ENCODE assay signal across 18 mouse cellular contexts in genomic region chr11:11689701-11690058, GRCm38 (mm10). TPM values are rescaled to one million over a fixed set of nuclear protein-coding genes. Genes with fewer than 3 reads are reported as not detected.
DNase-seq lines count a peak whose midpoint lies in the region; ATAC-seq and TF ChIP-seq lines count a peak whose summit lies in the region.
"Had no signal": no experiment of that assay in that cellular context is flagged by ENCODE, and none has a peak within 500 bp of the region (broad histone marks: within the 10 kb centered on the region; RNA-seq: fewer than 3 reads in every experiment).

No protein-coding gene starts in this region.

- TF ChIP-seq RAD21 in CH12.LX (IDR thresholded peaks at IDR 0.05; ENCODE audit: low read depth, low read length) = no peak; the same call in 1 of the 2 replicates

- no peak overlapping the region for H3K9ac ChIP-seq in heart, embryonic 15.5 days
- peak overlapping the region; percentile 99 for H3K9ac ChIP-seq in CH12.LX (ENCODE audit: insufficient read depth, low read depth)
- peak overlapping the region; percentile 49 for H3K9ac ChIP-seq in liver, postnatal 0 days (replicated peaks)
- H3K9ac ChIP-seq: embryonic facial prominence, embryonic 12.5 days; forebrain, embryonic 13.5 days; limb, embryonic 15.5 days; midbrain, embryonic 12.5 days had no signal

- H3K9me3 ChIP-seq in heart, embryonic 15.5 days (replicated peaks) = no peaks in the 10 kb centered on the region
- peaks cover 19% of the 10 kb centered on the region for H3K9me3 ChIP-seq in CH12.LX (replicated peaks; ENCODE audit: low read length)
- no peaks in the 10 kb centered on the region for H3K9me3 ChIP-seq in liver, postnatal 0 days (ENCODE audit: low read length)
- H3K9me3 ChIP-seq: embryonic facial prominence, embryonic 12.5 days; forebrain, embryonic 13.5 days; heart, embryonic 10.5 days; limb, embryonic 15.5 days; midbrain, embryonic 12.5 days had no signal

- intact Hi-C loops in left cerebral cortex, adult 2 months (cut with DNase I) = no loop called here

- no peak for DNase-seq in heart, postnatal 4 days
- no peak for DNase-seq in CH12.LX (ENCODE audit: extremely low read depth)
- no peak for DNase-seq in liver, postnatal 0 days
- DNase-seq in left cerebral cortex, adult 2 months (ENCODE audit: extremely low spot score in 1 of 2, low spot score in 2 of 2) = no peak
- no peak for DNase-seq in right cerebral cortex, postnatal 4 days
- DNase-seq: adrenal gland, adult 2 months; cerebellum, adult 2 months; cerebellum, postnatal 25 days; heart, postnatal 10 days; kidney, adult 18-20 months; left cerebral cortex, postnatal 4 days had no signal

- no peak overlapping the region for H3K4me2 ChIP-seq in heart, embryonic 15.5 days
- peak overlapping the region; percentile 5; the same call in 1 of the 2 replicates for H3K4me2 ChIP-seq in CH12.LX (ENCODE audit: insufficient read depth, low read depth, poor library complexity, severe bottlenecking)
- H3K4me2 ChIP-seq in liver, postnatal 0 days (ENCODE audit: low read depth, low read length) = peak overlapping the region; percentile 84
- H3K4me2 ChIP-seq: embryonic facial prominence, embryonic 12.5 days; forebrain, embryonic 13.5 days; limb, embryonic 15.5 days; midbrain, embryonic 12.5 days had no signal

- H3K27ac ChIP-seq in heart, embryonic 15.5 days = no peak overlapping the region
- H3K27ac ChIP-seq in CH12.LX (ENCODE audit: insufficient read depth, low read depth) = peak overlapping the region; percentile 90
- H3K27ac ChIP-seq in brown adipose tissue, adult 24 weeks (replicated peaks; ENCODE audit: low read depth, low read length) = peak overlapping the region; percentile 26; the same call in 1 of the 2 replicates
- peak overlapping the region; percentile 87 for H3K27ac ChIP-seq in liver, postnatal 0 days (ENCODE audit: low read depth)
- no peak overlapping the region for H3K27ac ChIP-seq in left cerebral cortex, adult 2 months
- H3K27ac ChIP-seq: embryonic facial prominence, embryonic 12.5 days; forebrain, embryonic 13.5 days; heart, embryonic 10.5 days; limb, embryonic 15.5 days; midbrain, embryonic 12.5 days had no signal

- in situ Hi-C loops in CH12.LX (cut with MboI; ENCODE audit: low pct_ligation_motif_present, low pct_unique_long_range_greater_than_20kb, low sequenced_read_pairs) = loop anchor here (10.0 to 25.0 kb wide), 2 partner anchors 125 to 273 kb away; no protein-coding TSS in a partner anchor

- ATAC-seq in heart, embryonic 15.5 days (replicated peaks; ENCODE audit: insufficient number of reproducible peaks, insufficient read depth, low FRiP score, low read depth) = no peak
- ATAC-seq in liver, postnatal 0 days = no peak
- ATAC-seq: forebrain, embryonic 13.5 days had no signal

- no peak; the same call in 1 of the 2 replicates for TF ChIP-seq EP300 in CH12.LX (IDR thresholded peaks at IDR 0.05; ENCODE audit: low read length)
- no peak for TF ChIP-seq EP300 in liver, postnatal 0 days (IDR thresholded peaks at IDR 0.05; ENCODE audit: low read depth)

- H3K4me1 ChIP-seq in heart, embryonic 15.5 days (replicated peaks) = peaks cover 14% of the 10 kb centered on the region
- peaks cover 17 to 49% of the 10 kb centered on the region in 2 experiments for H3K4me1 ChIP-seq in CH12.LX (ENCODE audit: control insufficient read depth in 1 of 2, insufficient read depth in 2 of 2)
- H3K4me1 ChIP-seq in brown adipose tissue, adult 24 weeks (ENCODE audit: control insufficient read depth, insufficient read depth, insufficient read length, low read length) = no peaks in the 10 kb centered on the region
- peaks cover 32% of the 10 kb centered on the region for H3K4me1 ChIP-seq in liver, postnatal 0 days (ENCODE audit: insufficient read depth)

- H3K4me3 ChIP-seq in heart, embryonic 15.5 days = peak overlapping the region; percentile 8; the same call in 1 of the 2 replicates
- peak overlapping the region in 2 of 3 experiments; percentile 44 to 53 for H3K4me3 ChIP-seq in CH12.LX (replicated peaks in 1 of 3; ENCODE audit: low read depth in 2 of 3, low read length in 2 of 3, poor library complexity in 1 of 3)
- H3K4me3 ChIP-seq in brown adipose tissue, adult 24 weeks (ENCODE audit: insufficient read depth, low read depth, low read length) = no peak overlapping the region
- H3K4me3 ChIP-seq in liver, postnatal 0 days (ENCODE audit: low read depth, low read length) = peak overlapping the region; percentile 74
- H3K4me3 ChIP-seq in left cerebral cortex, adult 2 months = no peak overlapping the region
- H3K4me3 ChIP-seq: embryonic facial prominence, embryonic 12.5 days; forebrain, embryonic 13.5 days; heart, embryonic 10.5 days; limb, embryonic 15.5 days; midbrain, embryonic 12.5 days had no signal

- H3K79me2 ChIP-seq in CH12.LX (replicated peaks; ENCODE audit: control insufficient read depth, extremely low read depth, insufficient read depth, poor library complexity, severe bottlenecking) = peaks cover 27% of the 10 kb centered on the region

- no peak for TF ChIP-seq CTCF in CH12.LX (conservative IDR thresholded peaks at IDR 0.05 in 1 of 2, IDR thresholded peaks at IDR 0.05 in 1 of 2; ENCODE audit: low read depth in 2 of 2, low read length in 2 of 2)
- no peak for TF ChIP-seq CTCF in liver, postnatal 0 days (IDR thresholded peaks at IDR 0.05; ENCODE audit: low read depth)
- TF ChIP-seq CTCF in left cerebral cortex, adult 2 months (IDR thresholded peaks at IDR 0.05) = no peak

- no peak for TF ChIP-seq POLR2A in CH12.LX (IDR thresholded peaks at IDR 0.05; ENCODE audit: low read depth, low read length)

- no peaks in the 10 kb centered on the region for H3K36me3 ChIP-seq in heart, embryonic 15.5 days
- H3K36me3 ChIP-seq in CH12.LX (replicated peaks in 1 of 2; ENCODE audit: control insufficient read depth in 1 of 2, insufficient read depth in 1 of 2, low read length in 1 of 2) = peaks cover 0 to 6% of the 10 kb centered on the region in 2 experiments
- H3K36me3 ChIP-seq in liver, postnatal 0 days (replicated peaks; ENCODE audit: insufficient read depth, low read length) = no peaks in the 10 kb centered on the region
- H3K36me3 ChIP-seq: embryonic facial prominence, embryonic 12.5 days; heart, embryonic 10.5 days; limb, embryonic 15.5 days; midbrain, embryonic 12.5 days had no signal

- peaks cover 33% of the 10 kb centered on the region for H3K27me3 ChIP-seq in heart, embryonic 15.5 days
- H3K27me3 ChIP-seq in CH12.LX (replicated peaks) = no peaks in the 10 kb centered on the region
- peaks cover 15% of the 10 kb centered on the region; the same call in 1 of the 2 replicates for H3K27me3 ChIP-seq in liver, postnatal 0 days (ENCODE audit: insufficient read depth, low read length)

- dilution Hi-C loops in CH12.LX (cut with MboI; ENCODE audit: extremely low pct_ligation_motif_present, extremely low pct_unique_long_range_greater_than_20kb, low sequenced_read_pairs) = no loop called here

TF ChIP-seq in CH12.LX, 34 proteins besides CTCF, POLR2A, EP300 and RAD21:
- TF ChIP-seq JUN (IDR thresholded peaks at IDR 0.05; ENCODE audit: insufficient read depth, low read depth, low read length) (peak; percentile 42; the same call in 1 of the 2 replicates), JUND (conservative IDR thresholded peaks at IDR 0.05; ENCODE audit: low read depth, low read length) (peak; percentile 31; the same call in 1 of the 2 replicates), MAX (IDR thresholded peaks at IDR 0.05; ENCODE audit: low read length) (no peak; the same call in 1 of the 2 replicates), KAT2A (IDR thresholded peaks at IDR 0.05; ENCODE audit: insufficient replicate concordance, low read length) (0 out of 2 replicates have a peak, but pooled peaks have one; percentile 12), E2F4 (IDR thresholded peaks at IDR 0.05; ENCODE audit: insufficient replicate concordance, low read depth, low read length) (0 out of 2 replicates have a peak, but pooled peaks have one; percentile 27), POLR2AphosphoS2 (IDR thresholded peaks at IDR 0.05; ENCODE audit: low read depth, low read length) (no peak; the same call in 1 of the 2 replicates), MYC (IDR thresholded peaks at IDR 0.05; ENCODE audit: low read depth, low read length) (peak; percentile 16; the same call in 1 of the 2 replicates), ZNF384 (IDR thresholded peaks at IDR 0.05; ENCODE audit: low read depth, low read length) (peak; percentile 85), MAZ (IDR thresholded peaks at IDR 0.05; ENCODE audit: low read depth, low read length) (no peak), IRF4 (IDR thresholded peaks at IDR 0.05; ENCODE audit: low read depth, low read length) (0 out of 2 replicates have a peak, but pooled peaks have one; percentile 18), MAFK (IDR thresholded peaks at IDR 0.05; ENCODE audit: insufficient replicate concordance, low read length) (peak; percentile 18; the same call in 1 of the 2 replicates), CHD2 (IDR thresholded peaks at IDR 0.05; ENCODE audit: low read length) (peak; percentile 15; the same call in 1 of the 2 replicates)

RNA-seq across cellular contexts. Expression of gene Ikzf1, which starts 4.9 kb away (rescaled TPM):
- 1.2 and 6.2 TPM in 2 replicates for polyA plus RNA-seq in heart, embryonic 15.5 days (2015; fragmentation: Nextera tagmentation; extraction: Ambion mirVana)
- total RNA-seq in heart, postnatal 4 days (2021) = 1 to 10 TPM; 1.7 to 1.8 TPM
- total RNA-seq in CH12.LX (2012; rRNA removed) (44.0 and 51.2 TPM in 2 replicates), CH12.LX (2014; rRNA removed) (27.8 and 33.1 TPM in 2 replicates)
- 56.8 and 68.7 TPM in 2 replicates for polyA plus RNA-seq in CH12.LX (2012; ENCODE audit: insufficient read length, low read depth)
- 1.3 and 1.4 TPM in 2 replicates for polyA plus RNA-seq in brown adipose tissue, adult 24 weeks (2012; ENCODE audit: insufficient read depth, insufficient read length, missing spikeins)
- 11.6 and 12.5 TPM in 2 replicates for polyA plus RNA-seq in liver, postnatal 0 days (2015; fragmentation: Nextera tagmentation; extraction: Ambion mirVana)
- total RNA-seq in left cerebral cortex, adult 2 months (2021) = 1 to 10 TPM; 2.8 to 3.5 TPM

Comparison
In these comparisons a context has a peak if more than half of its experiments do, and no peak if none do; other contexts are left out.
1. H3K27ac ChIP-seq: peak in CH12.LX (single experiment), brown adipose tissue, adult 24 weeks (single experiment) and liver, postnatal 0 days (single experiment); none in heart, embryonic 15.5 days (single experiment) and left cerebral cortex, adult 2 months (single experiment).
2. H3K4me3 ChIP-seq: peak in heart, embryonic 15.5 days (single experiment), CH12.LX (2 of 3) and liver, postnatal 0 days (single experiment); none in brown adipose tissue, adult 24 weeks (single experiment) and left cerebral cortex, adult 2 months (single experiment).